In the genomic region with DNA sequence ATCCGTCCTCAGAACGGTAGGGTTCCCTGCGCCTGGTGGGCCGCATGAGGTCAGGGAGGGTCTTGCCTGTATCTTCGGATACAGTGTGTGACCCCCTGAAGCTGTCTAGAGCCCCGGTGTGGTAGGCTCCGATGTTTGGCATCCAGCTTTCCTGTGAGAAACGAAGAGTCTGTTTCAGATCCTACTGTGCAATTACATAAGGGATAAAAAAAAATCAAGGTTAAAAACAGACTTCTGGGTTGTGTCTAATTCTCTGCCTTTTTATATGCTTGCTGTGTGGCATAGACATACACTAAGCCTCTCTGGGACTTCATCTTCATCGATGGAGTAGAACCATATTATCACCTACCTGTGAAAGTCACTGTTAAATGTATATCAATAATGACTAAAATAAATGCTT, we compare ENCODE assay signal across 16 mouse cellular contexts. TPM values are rescaled to one million over a fixed set of nuclear protein-coding genes. Genes with fewer than 3 reads are reported as not detected.
"Had no signal": no experiment of that assay in that cellular context is flagged by ENCODE, and none has a peak within 500 bp of the region (broad histone marks: within the 10 kb centered on the region; RNA-seq: fewer than 3 reads in every experiment).

No protein-coding gene starts in this region.

- H3K4me3 ChIP-seq: lung, embryonic 15.5 days; megakaryocyte, embryonic 14.5 days; midbrain, embryonic 13.5 days; midbrain, embryonic 15.5 days; neural tube, embryonic 12.5 days had no signal

- H3K36me3 ChIP-seq: lung, embryonic 15.5 days; midbrain, embryonic 15.5 days; neural tube, embryonic 12.5 days had no signal

- H3K9me3 ChIP-seq: lung, embryonic 15.5 days; midbrain, embryonic 13.5 days; midbrain, embryonic 15.5 days; neural tube, embryonic 12.5 days had no signal

- H3K27me3 ChIP-seq: lung, embryonic 15.5 days; midbrain, embryonic 13.5 days; midbrain, embryonic 15.5 days had no signal

- H3K4me1 ChIP-seq: lung, embryonic 15.5 days; midbrain, embryonic 15.5 days; neural tube, embryonic 12.5 days had no signal

- H3K27ac ChIP-seq: lung, embryonic 15.5 days; macrophage; midbrain, embryonic 13.5 days; midbrain, embryonic 15.5 days; neural tube, embryonic 12.5 days had no signal

- DNase-seq: lung, adult 2 months; lung, postnatal 14 days; lung, postnatal 36 days; right cerebral cortex, postnatal 14 days; thymus, adult 18-20 months; thymus, postnatal 14 days; thymus, postnatal 36 days had no signal

RNA-seq across cellular contexts. Expression of a gene that starts 26.1 kb away (rescaled TPM):
- total RNA-seq: megakaryocyte progenitor cell, adult 5-6 weeks; monocyte, adult 5-6 weeks; neutrophil, adult 5-6 weeks had no signal
